Mouse (Mus musculus): ENCODE results near the gene Col7a1.

Gene Col7a1

DNA sequence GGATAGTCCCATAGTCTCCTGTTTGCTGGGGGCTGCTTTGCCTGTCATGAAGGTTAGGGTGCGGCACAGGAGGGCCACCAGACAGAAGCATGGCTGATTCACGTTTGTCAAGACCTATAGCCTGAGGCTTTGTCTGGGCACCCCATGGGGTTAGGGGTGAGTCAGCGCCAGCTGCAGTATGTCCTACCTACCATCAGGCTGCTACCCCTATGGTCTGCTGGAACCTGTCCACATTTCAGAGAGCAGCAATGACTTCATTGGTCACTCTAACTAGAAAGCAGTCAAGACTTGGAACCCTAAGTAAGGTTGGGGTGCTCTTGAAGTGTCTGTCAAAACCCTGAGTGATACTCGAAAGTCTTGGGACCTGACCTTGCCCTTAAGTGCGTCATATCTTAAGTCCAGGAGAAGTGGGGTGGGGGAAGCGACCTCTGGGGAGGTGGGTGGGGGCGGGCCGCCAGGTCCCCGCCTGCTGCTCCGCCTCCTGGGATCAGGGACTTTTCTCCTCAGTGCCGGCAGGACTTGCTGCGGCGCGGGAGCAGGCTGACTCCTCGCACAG is at the start of gene Col7a1:
TSS of gene Col7a1 (plus strand) at position 506 of the 556 bp plus-strand sequence.
- no peak for DNase-seq (ENCODE audit: low read depth, low spot score)

GRCm38 (mm10) chr9:108912308-108912707 is 41.1 kb upstream of the Col7a1 start:
- DNase-seq (ENCODE audit: low read depth, low spot score): no peak

DNA sequence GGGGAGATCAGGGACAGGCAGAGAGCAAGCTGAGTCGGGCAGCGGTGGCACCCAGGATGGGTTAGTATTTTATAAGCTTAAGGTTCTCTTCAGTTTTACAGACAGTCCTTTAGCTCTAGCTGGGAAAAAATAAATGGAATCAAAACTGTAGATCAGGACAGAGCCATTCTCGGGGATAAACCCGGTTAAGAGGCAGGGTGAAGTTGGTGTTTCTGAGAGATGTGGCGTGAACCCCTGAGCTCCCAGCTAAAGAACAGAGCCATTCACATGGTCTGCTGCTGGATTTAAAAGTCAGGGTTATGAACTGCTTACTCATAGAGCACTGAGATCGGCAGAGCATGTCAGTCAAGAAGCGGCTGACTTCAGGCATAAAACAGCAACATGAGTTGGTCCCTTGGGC is 40.2 kb upstream of the Col7a1 start:
- DNase-seq (ENCODE audit: low read depth, low spot score): no peak

GRCm38 (mm10) chr9:108913621-108914020 is 39.8 kb upstream of the Col7a1 start:
- no peak for DNase-seq (ENCODE audit: low read depth, low spot score)

DNA sequence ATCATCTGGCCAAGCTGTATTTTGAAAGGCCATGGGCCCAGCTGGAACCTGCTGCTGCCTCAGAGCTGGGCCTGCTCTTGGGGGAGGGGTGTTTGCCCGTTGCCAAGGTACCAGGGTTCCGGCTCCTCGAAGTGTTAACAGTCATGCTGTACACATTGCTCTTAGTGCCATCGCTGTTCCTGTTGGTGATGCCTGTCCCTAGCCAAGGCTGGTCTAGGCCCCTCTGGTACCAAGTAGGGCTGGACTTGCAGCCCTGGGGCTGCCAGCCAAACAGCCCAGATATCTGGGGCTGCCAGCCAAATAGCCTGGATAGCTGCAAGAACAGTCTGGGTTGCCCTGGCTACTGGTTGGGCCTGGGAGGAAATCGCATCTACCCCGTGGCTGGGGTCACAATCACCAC is 38.9 kb upstream of the Col7a1 start, which contains the start of gene Tmem89:
TSS of gene Tmem89 (plus strand) at position 129 of the 400 bp plus-strand sequence.
- no peak for DNase-seq (ENCODE audit: low read depth, low spot score)

DNA sequence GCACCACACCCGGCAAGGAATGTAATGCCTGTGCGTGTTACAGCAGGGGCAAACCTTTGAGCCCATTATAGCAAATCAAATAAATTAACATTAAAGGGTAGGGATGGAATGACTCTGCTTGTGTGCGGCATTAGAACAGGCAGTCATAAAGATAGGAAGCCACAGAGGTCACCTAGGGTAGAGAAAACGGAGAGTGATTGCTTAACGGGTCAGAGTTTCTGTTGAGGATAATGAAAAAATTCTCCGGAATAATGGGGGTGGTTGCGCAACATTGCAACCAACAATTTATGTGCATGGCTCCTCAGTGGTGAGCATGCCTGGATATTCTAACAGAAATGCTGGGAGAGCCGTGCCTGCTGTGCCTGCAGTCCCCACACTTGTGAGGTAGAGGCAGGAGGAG is 27.5 kb upstream of the Col7a1 start:
- no peak for DNase-seq (ENCODE audit: low read depth, low spot score)

GRCm38 (mm10) chr9:108928424-108928823 is 25.0 kb upstream of the Col7a1 start:
- DNase-seq (ENCODE audit: low read depth, low spot score): no peak

- DNase-seq (ENCODE audit: low read depth, low spot score): no peak
Observed at GRCm38 (mm10) chr9:108935991-108936390, 17.4 kb upstream of the Col7a1 start.

GRCm38 (mm10) chr9:108936418-108937364 is 16.7 kb upstream of the Col7a1 start, which contains the start of gene Uqcrc1:
TSS of gene Uqcrc1 (plus strand) at chr9:108936633.
- DNase-seq (ENCODE audit: low read depth, low spot score): peak; percentile 100

DNA sequence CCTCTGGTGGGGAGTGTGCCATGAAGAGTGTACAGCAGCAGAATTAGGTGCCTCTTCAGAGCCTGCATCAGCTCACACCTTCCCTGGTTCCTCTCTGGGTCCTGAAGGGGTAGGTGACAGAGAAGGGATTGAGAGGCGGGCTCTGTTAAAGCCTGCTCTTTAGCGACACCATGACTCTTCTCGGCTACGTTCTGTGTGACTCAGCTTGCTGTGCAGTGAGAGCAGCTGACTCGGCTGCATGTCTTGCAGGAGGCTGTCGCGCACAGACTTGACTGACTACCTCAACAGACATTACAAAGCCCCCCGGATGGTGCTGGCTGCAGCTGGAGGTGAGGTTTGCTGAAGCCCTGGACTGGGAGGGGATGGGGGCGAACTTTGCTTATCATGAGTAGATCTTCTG is 8.3 kb upstream of the Col7a1 start:
- no peak for DNase-seq (ENCODE audit: low read depth, low spot score)

DNA sequence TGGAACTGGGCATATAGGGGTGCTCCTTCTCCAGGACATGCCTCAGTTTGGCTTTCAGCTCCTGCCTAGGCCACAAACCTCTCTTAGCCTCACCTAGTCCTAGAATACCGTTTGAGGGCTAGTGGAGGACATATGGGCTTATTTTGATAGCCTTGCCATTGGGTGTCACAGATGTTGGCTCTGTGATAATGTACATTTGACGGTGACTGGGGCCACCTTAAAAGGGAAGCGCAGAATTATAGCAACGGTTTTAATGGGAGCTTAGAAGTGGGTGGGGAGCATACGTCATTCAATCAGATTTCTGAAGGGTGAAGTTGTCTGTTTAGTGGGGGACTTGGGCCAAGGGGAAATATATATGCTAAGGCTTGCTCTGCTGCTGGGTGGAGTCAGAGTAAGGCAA is 7.8 kb upstream of the Col7a1 start:
- DNase-seq (ENCODE audit: low read depth, low spot score): no peak

DNA sequence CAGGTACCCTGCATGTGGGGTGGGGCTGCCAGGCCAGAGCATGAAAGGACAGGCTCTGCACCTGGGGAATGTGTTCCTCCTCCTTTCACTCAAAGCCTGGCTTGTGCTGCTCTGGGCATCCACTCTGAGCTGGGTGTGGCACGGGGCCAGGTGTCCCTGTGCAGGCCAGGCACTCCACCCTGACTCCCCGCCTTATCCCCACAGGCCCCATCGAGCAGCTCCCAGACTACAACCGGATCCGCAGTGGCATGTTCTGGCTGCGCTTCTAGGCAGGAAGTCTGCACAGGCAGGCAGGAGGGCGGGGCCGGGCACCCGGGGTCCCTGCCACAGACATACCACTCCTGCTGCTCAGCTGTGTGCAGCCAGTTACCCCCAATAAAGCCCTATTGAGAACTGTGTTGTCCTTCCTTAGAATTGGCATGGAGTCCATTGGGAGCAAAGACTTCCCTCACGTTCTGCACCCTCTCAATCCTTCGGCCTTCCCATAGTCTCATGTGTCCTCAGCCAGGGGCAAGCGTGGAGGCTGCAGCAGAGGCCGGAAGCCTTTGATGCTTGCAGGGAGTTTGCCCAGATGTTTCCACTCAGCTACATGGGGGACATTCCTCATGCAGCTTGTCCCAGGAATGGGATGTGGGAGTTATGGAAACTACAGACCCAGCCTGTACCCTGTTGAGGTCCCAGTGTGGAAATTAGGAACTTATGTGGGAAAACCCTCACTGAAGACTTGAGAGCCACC is 4.0 kb upstream of the Col7a1 start:
- no peak for DNase-seq (ENCODE audit: low read depth, low spot score)

GRCm38 (mm10) chr9:108949967-108950728 is 3.2 kb upstream of the Col7a1 start:
- no peak for DNase-seq (ENCODE audit: low read depth, low spot score)

- no peak for DNase-seq (ENCODE audit: low read depth, low spot score)
Observed at GRCm38 (mm10) chr9:108955241-108955640, 1.9 kb downstream of the Col7a1 start.

DNA sequence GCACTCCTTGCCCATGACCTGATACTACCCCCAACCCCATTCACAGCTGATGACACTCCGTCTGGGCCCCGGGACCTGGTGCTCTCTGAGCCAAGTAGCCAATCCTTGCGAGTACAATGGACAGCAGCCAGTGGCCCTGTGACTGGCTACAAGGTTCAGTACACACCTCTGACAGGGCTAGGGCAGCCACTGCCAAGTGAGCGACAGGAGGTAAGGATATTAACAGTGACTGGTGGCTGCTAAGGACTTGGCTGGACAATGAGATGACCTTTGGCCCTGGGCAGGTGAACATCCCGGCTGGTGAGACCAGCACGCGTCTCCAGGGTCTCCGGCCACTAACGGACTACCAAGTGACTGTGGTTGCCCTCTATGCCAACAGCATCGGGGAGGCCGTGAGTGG is 2.5 kb downstream of the Col7a1 start:
- no peak for DNase-seq (ENCODE audit: low read depth, low spot score)

- no peak for DNase-seq (ENCODE audit: low read depth, low spot score)
Observed at GRCm38 (mm10) chr9:108963577-108963976, 10.2 kb downstream of the Col7a1 start.

GRCm38 (mm10) chr9:108964338-108964737 is 11.0 kb downstream of the Col7a1 start:
- no peak for DNase-seq (ENCODE audit: low read depth, low spot score)

DNA sequence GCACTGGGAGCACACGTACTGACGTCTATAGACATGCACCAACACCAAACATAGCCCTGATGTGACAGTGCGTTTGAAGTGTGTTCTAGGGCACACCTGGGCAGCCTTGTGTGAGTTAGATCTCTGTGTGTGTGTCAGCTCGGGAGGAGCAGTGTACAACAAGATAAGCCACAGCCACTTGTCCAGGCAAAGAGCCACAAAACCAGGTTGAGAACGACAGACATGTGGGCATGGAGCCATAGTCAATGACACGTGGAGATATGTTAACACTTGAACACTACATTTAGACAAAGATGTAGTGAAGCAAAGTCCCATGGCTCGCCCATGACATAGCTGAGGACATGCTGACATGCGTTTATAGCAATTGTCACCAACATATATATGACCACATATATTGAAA is 17.2 kb downstream of the Col7a1 start:
- no peak for DNase-seq (ENCODE audit: low read depth, low spot score)

GRCm38 (mm10) chr9:108976483-108976882 is 23.1 kb downstream of the Col7a1 start:
- DNase-seq (ENCODE audit: low read depth, low spot score): no peak

- no peak for DNase-seq (ENCODE audit: low read depth, low spot score)
Observed at GRCm38 (mm10) chr9:108977966-108978365, 24.6 kb downstream of the Col7a1 start.

DNA sequence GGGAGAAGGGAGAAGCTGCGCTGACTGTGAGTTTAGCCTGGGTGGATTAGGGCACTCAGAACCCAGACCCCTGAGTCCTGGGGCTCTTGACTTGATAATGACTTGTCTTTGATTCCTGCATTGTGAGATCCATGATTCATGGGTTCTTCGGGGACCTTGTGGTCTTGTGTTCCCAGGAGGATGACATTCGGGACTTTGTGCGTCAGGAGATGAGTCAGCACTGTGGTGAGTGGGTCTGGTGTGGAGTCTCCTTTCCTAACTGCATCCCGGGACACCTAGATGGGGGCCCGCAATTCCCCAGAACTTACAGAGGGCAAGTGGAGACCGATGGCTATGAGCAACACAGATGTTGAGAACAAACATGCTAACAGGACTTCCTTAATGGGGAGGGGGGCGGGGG is 29.1 kb downstream of the Col7a1 start:
- no peak for DNase-seq (ENCODE audit: low read depth, low spot score)
